Mouse (Mus musculus) large intestine, adult 2 months (tissue): ENCODE results near the gene Zdhhc12. TPM values are rescaled to one million over a fixed set of nuclear protein-coding genes. Genes with fewer than 3 reads are reported as not detected.
A peak's percentile ranks its signal among the peaks of the same experiment; 100 is the strongest.
"Not testable (repeated sequence)": the region's sequence is repeated elsewhere in the genome, so short reads cannot be mapped to it uniquely, and the experiment has no call there.

Experiments used
- DNase-seq: peaks from one replicate; pipeline ENCODE4 v3.0.0-alpha.2; 2012; ENCODE audit warnings: low read depth, low spot score
- WGBS: fragments of 180-500 bp; shearing (Covaris S2); methylation state at CpG from one replicate; pipeline ENCODE4 v1.1.7; 2018; 5-methylcytosine and 5-hydroxymethylcytosine counted together
- polyA plus RNA-seq: library from polyadenylated mRNA; depleted of rRNA; stranded (reverse); fragments of >200 nt; gene quantifications from 2 replicates; pipeline ENCODE4 v1.2.3, GENCODE M21; 2012; rRNA removed

Gene Zdhhc12
- polyA plus RNA-seq, result 93.5 and 106 TPM in 2 replicates

DNA sequence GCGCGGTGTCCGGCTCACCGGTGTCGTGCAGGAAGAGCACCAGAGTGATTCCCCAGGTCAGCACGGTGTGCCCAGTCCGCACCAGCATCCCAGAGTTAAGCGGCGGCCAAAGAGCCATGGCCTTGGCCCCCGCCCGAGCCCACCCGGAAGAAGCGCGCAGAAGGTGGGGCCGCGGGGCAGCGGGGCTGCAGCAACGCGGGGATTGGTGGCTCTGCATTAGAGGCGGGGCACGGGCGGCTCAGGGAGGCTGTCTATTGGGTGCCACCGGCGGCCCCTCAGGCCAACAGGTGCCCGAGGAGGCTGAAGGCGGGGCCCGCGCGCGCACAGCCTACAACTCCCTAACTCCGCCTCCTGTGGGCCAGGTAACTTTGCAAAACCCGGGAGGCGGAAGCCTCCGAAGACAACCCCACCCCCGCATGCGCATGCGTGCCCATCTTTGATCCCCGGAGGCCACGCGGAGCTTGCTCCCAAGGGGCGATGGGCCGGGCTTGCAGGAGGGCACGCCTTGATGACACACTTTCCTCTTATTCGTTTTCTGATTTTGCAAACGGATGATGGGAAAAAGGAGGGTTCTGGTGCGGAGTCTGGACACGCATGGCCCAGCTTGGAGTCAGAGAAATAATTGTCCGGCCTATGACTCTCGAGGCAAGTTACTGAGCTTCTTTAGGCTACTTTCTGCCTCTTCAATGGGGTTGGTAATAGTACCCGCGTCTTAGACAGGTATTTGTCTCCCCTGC lies at the start of gene Zdhhc12:
Zdhhc12 (minus strand) TSS at position 178 of the 737 bp plus-strand sequence.
- peak; percentile 97 for DNase-seq
- WGBS, result under 1% methylated on average over 51 of the region's 51 CpGs

DNA sequence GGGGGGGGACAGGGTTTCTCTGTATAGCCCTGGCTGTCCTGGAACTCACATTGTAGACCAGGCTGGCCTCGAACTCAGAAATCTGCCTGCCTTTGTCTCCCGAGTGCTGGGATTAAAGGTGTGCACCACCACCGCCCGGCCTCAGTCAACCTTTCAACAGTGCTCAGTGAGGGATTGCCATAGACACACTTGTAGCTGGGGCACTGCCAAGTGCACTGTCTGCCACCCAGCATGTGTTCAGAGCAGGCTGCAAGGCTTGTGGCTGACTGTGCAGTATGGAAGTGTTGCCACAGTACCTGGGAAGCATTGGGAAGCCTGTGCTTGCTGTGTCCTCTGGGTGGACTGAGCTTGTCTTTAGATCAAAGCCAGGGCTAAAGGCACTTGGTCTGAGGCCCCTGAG lies 46.6 kb upstream of the Zdhhc12 start:
- not testable (repeated sequence) for DNase-seq
- 87% methylated on average over 4 of the region's 4 CpGs for WGBS

DNA sequence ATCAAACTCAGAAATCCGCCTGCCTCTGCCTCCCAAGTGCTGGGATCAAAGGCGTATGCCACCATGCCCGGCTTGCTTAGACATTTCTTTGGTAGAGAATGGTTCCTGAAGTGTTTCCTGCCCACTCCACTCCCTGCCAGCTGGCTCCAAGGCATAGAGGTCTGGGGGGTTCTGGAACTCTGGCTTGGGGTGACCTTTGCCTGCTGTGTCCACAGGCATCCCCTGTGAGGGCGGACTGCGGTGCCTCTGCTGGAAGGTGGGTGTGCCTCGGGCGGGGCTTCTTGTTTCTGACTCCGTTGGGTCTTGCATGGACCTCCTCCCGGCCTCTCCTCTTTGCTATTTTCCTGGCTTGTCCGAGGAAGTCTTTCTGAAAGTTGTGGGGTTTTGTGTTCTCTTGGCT lies 43.0 kb upstream of the Zdhhc12 start:
- DNase-seq, result no peak
- 48% methylated on average over 10 of the region's 10 CpGs for WGBS

DNA sequence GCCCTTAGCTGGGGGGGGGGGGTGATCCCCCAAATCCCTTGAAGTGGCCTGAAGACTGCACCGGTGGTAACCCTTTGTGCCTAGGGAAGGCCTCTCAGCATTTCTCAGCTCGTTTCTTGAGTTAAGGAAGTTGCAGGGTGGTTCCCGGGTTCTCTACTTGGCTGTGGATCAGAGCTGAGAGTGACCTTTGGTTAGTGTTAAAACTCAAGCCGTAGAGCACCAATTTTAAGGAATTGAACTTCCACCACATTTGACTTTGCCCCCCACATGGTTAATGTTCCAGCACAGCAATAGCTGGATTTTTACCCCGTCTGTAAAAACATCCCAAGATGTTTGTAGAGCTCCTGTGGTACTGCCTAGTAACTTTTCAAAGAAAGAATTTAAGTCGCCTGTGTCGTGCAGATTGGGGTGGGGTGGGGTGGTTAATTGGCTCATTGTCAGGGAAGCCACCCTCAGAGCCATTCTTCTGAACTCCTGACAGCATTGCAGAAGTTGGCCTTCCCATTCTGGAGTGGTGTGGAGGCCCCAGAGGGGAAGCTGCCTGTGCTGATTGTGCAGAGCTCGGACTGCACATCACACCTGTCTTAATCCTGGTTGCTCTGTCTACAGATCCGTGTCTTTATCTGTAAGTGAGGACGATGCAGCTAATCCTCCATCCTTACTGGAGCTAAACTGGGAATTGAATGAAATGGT lies 41.6 kb upstream of the Zdhhc12 start:
- DNase-seq, result peak; percentile 57
- 16% methylated on average over 10 of the region's 10 CpGs for WGBS

DNA sequence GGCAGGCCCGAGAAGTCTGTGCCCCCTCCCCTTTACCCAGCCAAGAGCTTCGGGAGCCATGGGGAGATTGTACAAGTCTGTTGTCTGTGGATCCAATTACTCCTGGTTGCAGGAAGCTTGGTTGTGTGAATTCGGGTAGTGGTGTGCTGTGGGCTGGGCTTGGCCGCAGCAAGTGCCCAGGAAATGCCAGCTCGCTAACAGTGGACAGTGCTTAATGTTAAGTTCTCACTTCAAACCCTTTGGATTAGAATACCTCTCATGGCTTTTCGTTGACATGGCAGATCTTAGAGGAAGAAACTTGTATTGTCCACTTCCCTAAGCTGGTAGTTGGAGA lies 40.9 kb upstream of the Zdhhc12 start:
- WGBS, result 3% methylated on average over 6 of the region's 6 CpGs
- no peak for DNase-seq

- DNase-seq, result peak; percentile 77
- WGBS, result under 1% methylated on average over 46 of the region's 46 CpGs
These were observed 40.3 kb upstream of the Zdhhc12 start, which contains the start of gene Tbc1d13 for GRCm38 (mm10) chr2:30133613-30134377. Gene Tbc1d13 (plus strand): TSS chr2:30133746.

- DNase-seq, result no peak
- WGBS, result 3% methylated on average over 16 of the region's 16 CpGs
These were observed 39.6 kb upstream of the Zdhhc12 start for GRCm38 (mm10) chr2:30132801-30133612.

GRCm38 (mm10) chr2:30131240-30131639 lies 37.8 kb upstream of the Zdhhc12 start:
- DNase-seq, result not testable (repeated sequence)
- WGBS, result 49% methylated on average over 5 of the region's 5 CpGs

DNA sequence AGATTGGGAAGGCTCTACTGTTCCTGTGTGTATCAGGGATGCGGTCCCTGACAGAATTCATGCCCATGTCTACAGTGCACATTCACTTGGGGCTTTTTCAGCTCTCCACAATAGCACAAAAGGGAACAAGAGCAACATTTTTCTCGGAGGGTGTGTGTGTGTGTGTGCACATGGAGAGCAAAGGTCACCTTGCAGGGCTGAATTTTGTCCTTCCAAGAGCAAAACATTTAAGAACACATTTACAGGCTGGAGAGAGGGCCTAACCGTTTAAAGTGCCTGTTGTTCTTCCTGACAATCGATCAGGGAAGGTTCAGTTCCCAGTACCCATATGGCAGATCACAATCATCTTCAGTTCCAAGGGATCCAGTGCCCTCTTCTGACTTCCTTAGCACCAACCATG lies 36.7 kb upstream of the Zdhhc12 start:
- WGBS, result 43% methylated on average over 4 of the region's 4 CpGs
- DNase-seq, result no peak

DNA sequence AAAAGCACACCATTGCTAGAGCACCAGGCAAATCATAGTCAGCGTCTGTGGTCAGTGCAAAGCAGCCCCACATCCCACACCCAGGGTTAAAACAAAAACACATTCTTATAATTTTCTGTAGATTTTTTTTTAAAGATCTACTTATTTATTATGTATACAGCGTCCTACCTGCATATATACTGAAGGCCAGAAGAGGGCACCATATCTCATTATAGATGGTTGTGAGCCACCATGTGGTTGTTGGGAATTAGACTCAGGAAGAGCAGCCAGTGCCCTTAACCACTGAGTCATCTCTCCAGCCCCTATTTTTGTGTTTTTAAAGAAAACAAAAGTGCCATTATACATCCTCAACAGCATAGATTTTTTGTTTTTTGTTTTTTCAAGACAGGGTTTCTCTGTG lies 35.3 kb upstream of the Zdhhc12 start:
- no peak for DNase-seq
- WGBS, result 26% methylated on average over 2 of the region's 2 CpGs

- WGBS, result 8% methylated on average over 31 of the region's 31 CpGs
- DNase-seq, result peak; percentile 90
These were observed 31.2 kb upstream of the Zdhhc12 start, which contains the start of gene Zer1 for GRCm38 (mm10) chr2:30124472-30125274. Gene Zer1 (minus strand): TSS chr2:30124585.

GRCm38 (mm10) chr2:30123729-30124471 lies 30.5 kb upstream of the Zdhhc12 start:
- 2% methylated on average over 41 of the region's 44 CpGs for WGBS
- no peak for DNase-seq

DNA sequence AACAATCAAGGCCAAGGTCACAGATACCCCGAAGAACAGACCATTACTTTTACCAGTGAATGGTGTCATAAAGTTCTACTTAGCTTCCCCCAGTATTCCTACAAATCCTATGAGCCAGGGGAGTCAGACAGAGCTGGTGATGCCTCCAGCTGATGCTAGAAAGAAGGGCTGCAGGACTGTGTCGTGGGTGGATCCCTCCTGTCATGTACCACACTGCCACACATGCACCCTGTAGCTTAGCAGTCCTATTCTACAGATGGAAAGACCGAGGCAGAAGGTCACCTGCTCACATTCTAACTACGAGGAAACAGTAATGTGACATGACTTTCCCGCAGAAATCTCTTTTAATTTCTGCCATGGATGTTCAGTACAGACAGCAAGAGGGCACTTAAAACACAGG lies 29.3 kb upstream of the Zdhhc12 start:
- DNase-seq, result no peak
- 75% methylated on average over 5 of the region's 5 CpGs for WGBS

DNA sequence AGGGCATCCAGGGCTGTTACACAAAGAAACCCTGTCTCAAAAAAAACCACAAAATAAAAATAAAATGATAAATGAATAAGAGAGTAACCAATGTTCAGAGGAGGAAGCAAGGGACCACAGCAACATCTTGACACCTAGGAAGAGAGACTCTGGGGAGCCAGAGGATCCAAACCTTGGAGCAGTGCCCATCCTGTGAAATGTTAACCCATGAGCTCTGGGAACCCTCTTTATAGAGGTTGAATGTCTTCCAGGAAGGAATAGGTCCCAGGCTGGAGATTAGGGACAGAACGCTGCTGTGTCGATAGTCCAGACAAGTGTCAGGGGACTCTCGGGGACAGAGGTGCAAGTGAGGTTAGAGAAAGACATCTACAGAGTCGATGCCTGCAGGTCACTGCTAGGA lies 26.8 kb upstream of the Zdhhc12 start:
- WGBS, result 57% methylated on average over 4 of the region's 4 CpGs
- DNase-seq, result no peak

DNA sequence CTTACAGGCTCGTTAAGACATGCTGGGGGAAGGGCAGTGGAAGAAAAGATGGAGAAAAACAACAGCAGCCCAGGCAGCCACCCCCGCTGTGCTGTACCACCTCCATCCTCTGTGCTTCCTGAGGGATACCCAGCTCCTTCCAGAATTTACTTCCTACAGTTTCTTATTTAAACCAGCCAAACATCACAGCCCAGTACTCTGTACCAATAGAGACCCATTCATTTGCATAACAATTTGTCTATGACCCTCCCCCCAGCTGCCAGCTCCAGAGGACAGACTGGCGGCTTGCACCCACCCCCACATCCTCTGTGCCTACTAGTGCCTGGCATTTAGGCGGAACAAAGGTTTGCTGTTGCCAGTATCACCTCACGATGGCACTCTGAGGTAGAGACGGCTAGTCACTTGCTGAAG lies 26.2 kb upstream of the Zdhhc12 start:
- WGBS, result 68% methylated on average over 6 of the region's 6 CpGs
- no peak for DNase-seq

DNA sequence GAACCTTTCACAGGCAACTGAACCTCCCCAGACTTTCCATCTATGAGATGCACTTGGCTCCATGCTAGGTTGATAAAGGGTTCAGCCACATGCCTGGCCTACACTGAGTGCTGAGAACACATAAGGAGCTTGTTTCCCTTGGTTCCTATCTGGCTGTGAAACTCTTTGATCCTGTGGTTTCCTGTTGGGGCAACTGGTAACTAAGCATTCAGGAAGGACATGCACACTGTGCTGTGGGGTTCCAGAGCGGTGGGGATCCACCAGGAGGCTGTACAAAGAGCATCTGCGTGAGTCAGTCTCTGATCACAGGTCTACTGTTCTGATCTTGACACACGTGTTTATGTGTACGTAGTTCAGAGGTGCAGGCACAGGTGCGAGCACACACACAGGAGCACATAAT lies 19.1 kb upstream of the Zdhhc12 start:
- 79% methylated on average over 5 of the region's 5 CpGs for WGBS
- DNase-seq, result no peak

- 95% methylated on average over 2 of the region's 2 CpGs for WGBS
- DNase-seq, result no peak
These were observed 18.1 kb upstream of the Zdhhc12 start for GRCm38 (mm10) chr2:30111500-30111899.

- whole genome bisulfite sequencing, result 79% methylated on average over 4 of the region's 4 CpGs
- DNase-seq, result no peak
These were observed 14.8 kb upstream of the Zdhhc12 start for GRCm38 (mm10) chr2:30108260-30108659.
